Mouse (Mus musculus) bone marrow, adult 2 months (tissue): ENCODE measurements around the gene Lin7a.

Experiments used
- CTCF ChIP-seq: fragments of 200-500 bp; IDR thresholded peaks from 2 replicates; pipeline ENCODE4 v1.5.1; 2011; ENCODE audit warnings: low read length, control low read depth; ENCODE audit not compliant: control insufficient read depth, insufficient read depth
- POLR2A ChIP-seq: fragments of 200-500 bp; IDR thresholded peaks from 2 replicates; pipeline ENCODE4 v1.6.1; 2011; ENCODE audit warnings: low read depth, mild to moderate bottlenecking, control low read depth, low read length, borderline replicate concordance; ENCODE audit not compliant: control insufficient read depth

DNA sequence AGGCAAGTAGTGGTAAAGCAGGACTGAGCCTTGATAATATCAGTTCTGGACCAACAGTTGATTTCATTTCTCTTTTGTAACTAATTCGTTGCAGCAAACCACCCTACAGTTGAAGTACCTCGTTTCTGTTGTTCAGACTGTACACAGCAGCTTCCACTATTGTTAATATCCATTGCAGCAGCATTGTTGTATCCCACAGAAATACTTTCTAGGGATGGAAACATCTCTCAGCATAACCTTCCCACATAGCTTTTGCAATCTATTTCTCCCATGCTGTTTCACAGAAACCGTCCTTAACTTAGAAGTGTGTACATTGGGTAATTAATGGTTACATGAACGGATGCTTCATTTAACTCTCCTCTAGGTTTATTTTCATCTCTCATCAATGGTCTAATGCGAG is 42.7 kb upstream of the Lin7a start:
- TF ChIP-seq POLR2A (no peak), CTCF (no peak)
